Mouse (Mus musculus) adrenal gland (tissue): ENCODE data around the gene Zfp92.

Source experiments
- intact Hi-C: fragments of 180-260 bp; cut with DNase I; formaldehyde crosslinking; loops from one replicate; pipeline ENCODE4 v1.15.1; 2025

The Zfp92 gene

GRCm38 (mm10) chrX:73471764-73472163 lies 60.9 kb downstream of the Zfp92 start:
- intact Hi-C loops, result no loop called here

- intact Hi-C loops, result no loop called here
These were observed 63.7 kb downstream of the Zfp92 start for GRCm38 (mm10) chrX:73474340-73475165.

- intact Hi-C loops, result no loop called here
These were observed 64.9 kb downstream of the Zfp92 start for GRCm38 (mm10) chrX:73475658-73476256.

DNA sequence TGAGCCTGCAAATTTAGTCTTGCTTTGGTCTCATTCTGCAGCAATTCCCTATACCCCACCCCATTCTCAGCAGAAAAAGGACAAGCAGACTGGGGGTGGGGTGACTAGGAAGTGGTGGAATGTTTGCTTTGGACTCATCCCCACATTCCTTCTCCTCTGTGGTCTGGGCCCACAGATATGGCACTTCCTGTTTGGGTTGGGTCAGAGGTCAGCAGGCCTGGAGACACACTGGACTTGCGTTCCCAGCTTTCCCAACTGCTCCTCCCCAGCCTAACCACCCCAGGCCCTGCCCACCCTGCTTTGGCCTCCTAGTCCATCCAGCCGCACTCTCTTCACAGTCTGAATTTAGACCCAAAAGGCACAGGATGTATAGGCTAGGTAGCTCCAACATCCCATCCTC lies 65.7 kb downstream of the Zfp92 start:
- intact Hi-C loops, result no loop called here

DNA sequence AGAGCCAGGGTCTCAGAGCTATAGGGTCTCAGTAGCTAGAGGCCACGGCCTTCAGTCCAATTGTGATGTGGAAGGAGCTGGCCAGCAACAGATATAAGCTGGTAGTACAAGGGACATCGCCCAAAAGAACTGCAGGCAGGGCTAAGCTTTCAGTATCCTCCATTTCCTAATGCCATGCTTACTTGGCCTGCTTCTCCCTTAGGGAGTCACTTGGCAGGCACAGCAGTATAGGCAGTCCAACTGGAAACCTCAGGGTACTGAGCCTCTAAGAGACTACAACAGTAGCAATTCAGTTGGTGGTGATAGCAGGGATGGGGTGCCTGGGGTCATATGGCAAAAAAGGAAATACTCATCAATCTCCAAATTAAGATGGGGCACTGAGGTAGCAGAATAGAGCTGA lies 66.6 kb downstream of the Zfp92 start:
- intact Hi-C loops, result no loop called here
